Comparison of ENCODE assay signal across 8 mouse cellular contexts in the genomic region with DNA sequence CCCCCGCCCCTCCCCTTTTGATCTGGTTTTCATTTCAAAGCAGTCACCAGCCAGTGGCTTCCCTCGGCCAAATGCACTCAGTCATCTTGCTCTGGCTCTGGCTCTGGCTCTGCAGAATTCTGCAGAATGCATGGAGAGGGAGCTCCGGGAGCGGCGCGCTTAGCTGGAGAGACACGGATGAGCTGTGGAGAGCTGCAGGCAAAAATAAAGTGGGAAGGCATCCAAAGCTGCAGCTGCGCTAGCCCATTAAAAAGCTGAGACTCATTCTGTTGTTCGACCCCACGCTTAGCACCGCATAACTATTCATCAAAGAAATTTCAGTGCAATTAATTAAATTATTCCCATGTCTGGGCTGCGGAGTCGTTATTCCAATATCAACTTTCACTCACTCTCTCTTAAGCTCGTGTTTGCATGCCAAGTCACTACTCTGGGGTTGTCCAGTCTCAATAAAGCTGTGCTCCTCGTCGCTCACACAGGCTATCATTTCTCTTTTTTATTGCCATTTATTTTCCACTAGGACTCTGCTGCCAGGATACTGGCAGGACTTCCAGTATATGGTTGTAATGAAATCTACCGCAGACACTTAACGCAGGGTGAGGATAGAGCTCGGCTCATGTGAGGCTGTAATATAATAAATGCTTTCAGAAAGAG.
DNase-seq lines count a peak whose midpoint lies in the region; ATAC-seq and TF ChIP-seq lines count a peak whose summit lies in the region.

No protein-coding gene starts in this region.

- peak overlapping the region; percentile 53 for H3K4me2 ChIP-seq in hindbrain, postnatal 0 days (ENCODE audit: low read depth, low read length)
- peak overlapping the region; percentile 29 for H3K4me2 ChIP-seq in midbrain, postnatal 0 days (ENCODE audit: low read depth, low read length, poor library complexity, severe bottlenecking)

- no peaks in the 10 kb centered on the region for H3K27me3 ChIP-seq in embryonic facial prominence, embryonic 10.5 days (replicated peaks; ENCODE audit: low read depth, poor library complexity, severe bottlenecking)
- H3K27me3 ChIP-seq in hindbrain, postnatal 0 days (ENCODE audit: insufficient read depth, low read length), result no peaks in the 10 kb centered on the region
- no peaks in the 10 kb centered on the region for H3K27me3 ChIP-seq in midbrain, postnatal 0 days (ENCODE audit: insufficient read depth, low read length)

- intact Hi-C loops in left cerebral cortex, postnatal 10 days (cut with DNase I), result no loop called here

- H3K4me3 ChIP-seq in embryonic facial prominence, embryonic 10.5 days, result peak overlapping the region; percentile 34
- H3K4me3 ChIP-seq in hindbrain, postnatal 0 days (ENCODE audit: low read length), result peak overlapping the region; percentile 21
- H3K4me3 ChIP-seq in midbrain, postnatal 0 days (ENCODE audit: low read depth, low read length), result peak overlapping the region; percentile 19

- DNase-seq in brain, embryonic 18.5 days (ENCODE audit: low read depth, low spot score), result peak; percentile 69
- DNase-seq in embryonic facial prominence, embryonic 10.5 days (ENCODE audit: low spot score), result peak; percentile 84
- DNase-seq in gastrocnemius, postnatal 25 days, result peak; percentile 78
- DNase-seq in hindbrain, postnatal 0 days (ENCODE audit: low spot score), result peak; percentile 88
- DNase-seq in left cerebral cortex, postnatal 10 days (ENCODE audit: extremely low spot score in 1 of 2, low spot score in 2 of 2), result peak; percentile 60 to 76
- peak; percentile 90 for DNase-seq in midbrain, postnatal 0 days (ENCODE audit: low spot score)
- peak; percentile 18 to 54 for DNase-seq in urinary bladder, postnatal 36 days (ENCODE audit: low spot score in 2 of 2)

- no peaks in the 10 kb centered on the region for H3K9me3 ChIP-seq in embryonic facial prominence, embryonic 10.5 days
- H3K9me3 ChIP-seq in hindbrain, postnatal 0 days (ENCODE audit: low read length), result no peaks in the 10 kb centered on the region
- H3K9me3 ChIP-seq in midbrain, postnatal 0 days (ENCODE audit: low read length), result no peaks in the 10 kb centered on the region

- WGBS in embryonic facial prominence, embryonic 10.5 days, result 29% methylated on average over 19 of the region's 19 CpGs
- 7% methylated on average over 19 of the region's 19 CpGs for WGBS in hindbrain, postnatal 0 days
- 6% methylated on average over 19 of the region's 19 CpGs for WGBS in midbrain, postnatal 0 days

- peak overlapping the region; percentile 19; the same call in 1 of the 2 replicates for H3K9ac ChIP-seq in hindbrain, postnatal 0 days (replicated peaks; ENCODE audit: low read length)
- peak overlapping the region; percentile 10; the same call in 1 of the 2 replicates for H3K9ac ChIP-seq in midbrain, postnatal 0 days (replicated peaks; ENCODE audit: low read length, poor library complexity, severe bottlenecking)

- peak overlapping the region; percentile 49 for H3K27ac ChIP-seq in embryonic facial prominence, embryonic 10.5 days (replicated peaks)
- peak overlapping the region; percentile 68 for H3K27ac ChIP-seq in hindbrain, postnatal 0 days
- H3K27ac ChIP-seq in midbrain, postnatal 0 days (ENCODE audit: low read depth, low read length), result peak overlapping the region; percentile 21; the same call in 1 of the 2 replicates

- TF ChIP-seq CTCF in hindbrain, postnatal 0 days (IDR thresholded peaks at IDR 0.05; ENCODE audit: low read depth), result no peak
- no peak for TF ChIP-seq CTCF in midbrain, postnatal 0 days (IDR thresholded peaks at IDR 0.05)

- no peaks in the 10 kb centered on the region for H3K36me3 ChIP-seq in embryonic facial prominence, embryonic 10.5 days (replicated peaks)
- H3K36me3 ChIP-seq in hindbrain, postnatal 0 days (ENCODE audit: insufficient read depth, low read length), result no peaks in the 10 kb centered on the region
- H3K36me3 ChIP-seq in midbrain, postnatal 0 days (ENCODE audit: insufficient read depth, low read length), result no peaks in the 10 kb centered on the region

- peak; percentile 88 for ATAC-seq in hindbrain, postnatal 0 days
- ATAC-seq in midbrain, postnatal 0 days (ENCODE audit: low FRiP score), result 0 out of 2 replicates have a peak, but pooled peaks have one; percentile 16
- ATAC-seq in granulocyte monocyte progenitor cell, adult 5-6 weeks (replicated peaks; ENCODE audit: poor library complexity, severe bottlenecking), result no peak

- peaks cover 51% of the 10 kb centered on the region for H3K4me1 ChIP-seq in embryonic facial prominence, embryonic 10.5 days
- H3K4me1 ChIP-seq in hindbrain, postnatal 0 days (ENCODE audit: insufficient read depth, low read length), result peaks cover 25% of the 10 kb centered on the region
- peaks cover 10% of the 10 kb centered on the region; the same call in 1 of the 2 replicates for H3K4me1 ChIP-seq in midbrain, postnatal 0 days (ENCODE audit: insufficient read depth, low read length)

Comparison
In these comparisons a context has a peak if more than half of its experiments do, and no peak if none do; other contexts are left out.
1. DNase-seq: peak in every context shown above with its lines; median percentile 90 in midbrain, postnatal 0 days; 88 in hindbrain, postnatal 0 days; 84 in embryonic facial prominence, embryonic 10.5 days; 78 in gastrocnemius, postnatal 25 days; 69 in brain, embryonic 18.5 days; 68 in left cerebral cortex, postnatal 10 days; 36 in urinary bladder, postnatal 36 days.